13 mouse cellular contexts compared by ENCODE assay signal in genomic region chr16:22441317-22441716, GRCm38 (mm10). TPM values are rescaled to one million over a fixed set of nuclear protein-coding genes. Genes with fewer than 3 reads are reported as not detected.
DNase-seq lines count a peak whose midpoint lies in the region; ATAC-seq lines count a peak whose summit lies in the region.
"Had no signal": no experiment of that assay in that cellular context is flagged by ENCODE, and none has a peak within 500 bp of the region (broad histone marks: within the 10 kb centered on the region; RNA-seq: fewer than 3 reads in every experiment).

No protein-coding gene starts in this region.

- no peaks in the 10 kb centered on the region for H3K36me3 ChIP-seq in midbrain, embryonic 11.5 days (ENCODE audit: control insufficient read depth, insufficient read depth, low read length)
- H3K36me3 ChIP-seq in midbrain, embryonic 13.5 days, result no peaks in the 10 kb centered on the region
- no peaks in the 10 kb centered on the region for H3K36me3 ChIP-seq in lung, embryonic 15.5 days
- no peaks in the 10 kb centered on the region for H3K36me3 ChIP-seq in midbrain, embryonic 16.5 days (ENCODE audit: control insufficient read depth, insufficient read depth, low read length)
- H3K36me3 ChIP-seq: embryonic facial prominence, embryonic 12.5 days; heart, embryonic 15.5 days; midbrain, embryonic 10.5 days had no signal

- H3K9me3 ChIP-seq in midbrain, embryonic 11.5 days (ENCODE audit: control insufficient read depth, low read length), result no peaks in the 10 kb centered on the region
- H3K9me3 ChIP-seq in midbrain, embryonic 13.5 days, result no peaks in the 10 kb centered on the region
- no peaks in the 10 kb centered on the region for H3K9me3 ChIP-seq in lung, embryonic 15.5 days
- no peaks in the 10 kb centered on the region for H3K9me3 ChIP-seq in midbrain, embryonic 16.5 days (replicated peaks; ENCODE audit: control insufficient read depth, low read length, poor library complexity, severe bottlenecking)
- H3K9me3 ChIP-seq: embryonic facial prominence, embryonic 12.5 days; heart, embryonic 15.5 days; midbrain, embryonic 10.5 days had no signal

- no peak overlapping the region for H3K27ac ChIP-seq in midbrain, embryonic 11.5 days (ENCODE audit: low read depth, low read length)
- H3K27ac ChIP-seq in midbrain, embryonic 13.5 days, result no peak overlapping the region
- peak overlapping the region; percentile 91 for H3K27ac ChIP-seq in lung, embryonic 15.5 days
- H3K27ac ChIP-seq in midbrain, embryonic 16.5 days (ENCODE audit: low read length), result no peak overlapping the region

- peaks cover 18% of the 10 kb centered on the region for H3K4me1 ChIP-seq in midbrain, embryonic 11.5 days (ENCODE audit: control insufficient read depth, insufficient read depth, low read length)
- peaks cover 25% of the 10 kb centered on the region for H3K4me1 ChIP-seq in midbrain, embryonic 13.5 days (replicated peaks)
- peaks cover 42% of the 10 kb centered on the region for H3K4me1 ChIP-seq in lung, embryonic 15.5 days
- H3K4me1 ChIP-seq in midbrain, embryonic 16.5 days (ENCODE audit: control insufficient read depth, insufficient read depth, low read length), result peaks cover 16% of the 10 kb centered on the region

- H3K9ac ChIP-seq in midbrain, embryonic 11.5 days (ENCODE audit: low read length), result no peak overlapping the region
- H3K9ac ChIP-seq in midbrain, embryonic 13.5 days (replicated peaks), result no peak overlapping the region
- no peak overlapping the region for H3K9ac ChIP-seq in lung, embryonic 15.5 days
- no peak overlapping the region for H3K9ac ChIP-seq in midbrain, embryonic 16.5 days (ENCODE audit: low read depth, low read length)
- H3K9ac ChIP-seq: embryonic facial prominence, embryonic 12.5 days had no signal

- H3K4me2 ChIP-seq in midbrain, embryonic 11.5 days, result no peak overlapping the region
- H3K4me2 ChIP-seq in midbrain, embryonic 13.5 days (replicated peaks), result no peak overlapping the region
- no peak overlapping the region for H3K4me2 ChIP-seq in lung, embryonic 15.5 days
- H3K4me2 ChIP-seq in midbrain, embryonic 16.5 days (ENCODE audit: low read length), result no peak overlapping the region

- H3K27me3 ChIP-seq in midbrain, embryonic 11.5 days (ENCODE audit: control insufficient read depth, insufficient read depth, low read length), result peaks cover 37% of the 10 kb centered on the region
- H3K27me3 ChIP-seq in midbrain, embryonic 13.5 days, result peaks cover 62% of the 10 kb centered on the region
- no peaks in the 10 kb centered on the region for H3K27me3 ChIP-seq in lung, embryonic 15.5 days
- peaks cover 35% of the 10 kb centered on the region for H3K27me3 ChIP-seq in midbrain, embryonic 16.5 days (ENCODE audit: control insufficient read depth, insufficient read depth, low read depth, low read length)
- H3K27me3 ChIP-seq: heart, embryonic 15.5 days had no signal

- 81% methylated on average over 4 of the region's 4 CpGs for WGBS in midbrain, embryonic 11.5 days
- WGBS in midbrain, embryonic 13.5 days, result 90% methylated on average over 4 of the region's 4 CpGs
- WGBS in lung, embryonic 15.5 days, result 59% methylated on average over 4 of the region's 4 CpGs
- WGBS in midbrain, embryonic 16.5 days, result 88% methylated on average over 4 of the region's 4 CpGs

- DNase-seq in kidney, adult 8-10 months, result peak; percentile 19 to 22
- DNase-seq in kidney, postnatal 25 days, result no peak
- peak; percentile 83 for DNase-seq in midbrain, embryonic 11.5 days (ENCODE audit: low spot score, missing footprints)
- no peak for DNase-seq in cerebellum, adult 9-10 months
- DNase-seq: heart, adult 11 months; retina, postnatal 1 day had no signal

- ATAC-seq in midbrain, embryonic 11.5 days (ENCODE audit: low FRiP score), result no peak
- ATAC-seq in midbrain, embryonic 13.5 days, result no peak
- ATAC-seq in lung, embryonic 15.5 days (ENCODE audit: borderline replicate concordance, extremely low read depth, low FRiP score, low TSS enrichment), result no peak
- ATAC-seq in midbrain, embryonic 16.5 days, result no peak
- ATAC-seq: forebrain, embryonic 16.5 days had no signal

- H3K4me3 ChIP-seq in midbrain, embryonic 11.5 days (ENCODE audit: low read depth, low read length), result no peak overlapping the region
- no peak overlapping the region for H3K4me3 ChIP-seq in midbrain, embryonic 13.5 days (replicated peaks)
- no peak overlapping the region for H3K4me3 ChIP-seq in lung, embryonic 15.5 days
- no peak overlapping the region for H3K4me3 ChIP-seq in midbrain, embryonic 16.5 days (ENCODE audit: low read depth, low read length)

RNA-seq across cellular contexts. Expression of gene Etv5, which starts 1.8 kb away (rescaled TPM):
- 10.1 and 13.4 TPM in 2 replicates for polyA plus RNA-seq in midbrain, embryonic 11.5 days (2014; fragmentation: Nextera tagmentation; extraction: Ambion mirVana)
- polyA plus RNA-seq in midbrain, embryonic 13.5 days (2015; fragmentation: Nextera tagmentation; extraction: Ambion mirVana), result 9.5 and 9.9 TPM in 2 replicates
- 167 TPM in 2 replicates for polyA plus RNA-seq in lung, embryonic 15.5 days (2015; fragmentation: Nextera tagmentation; extraction: Ambion mirVana)
- 13.6 and 17.8 TPM in 2 replicates for polyA plus RNA-seq in midbrain, embryonic 16.5 days (2015; fragmentation: Nextera tagmentation; extraction: Ambion mirVana)

Comparison
In these comparisons a context has a peak if more than half of its experiments do, and no peak if none do; other contexts are left out.
1. DNase-seq: peak in kidney, adult 8-10 months (2 of 2) and midbrain, embryonic 11.5 days (single experiment); none in kidney, postnatal 25 days (0 of 2) and cerebellum, adult 9-10 months (single experiment).